Mouse (Mus musculus) retina, postnatal 7 days (tissue): ENCODE measurements around the gene Ptbp1.

Experiments used
- DNase-seq: peaks from one replicate; pipeline ENCODE4 v3.0.0-alpha.2; 2012; ENCODE audit warnings: low read depth, low spot score

Gene Ptbp1

GRCm38 (mm10) chr10:79832786-79833181 is 21.4 kb upstream of the Ptbp1 start:
- DNase-seq = no peak

DNA sequence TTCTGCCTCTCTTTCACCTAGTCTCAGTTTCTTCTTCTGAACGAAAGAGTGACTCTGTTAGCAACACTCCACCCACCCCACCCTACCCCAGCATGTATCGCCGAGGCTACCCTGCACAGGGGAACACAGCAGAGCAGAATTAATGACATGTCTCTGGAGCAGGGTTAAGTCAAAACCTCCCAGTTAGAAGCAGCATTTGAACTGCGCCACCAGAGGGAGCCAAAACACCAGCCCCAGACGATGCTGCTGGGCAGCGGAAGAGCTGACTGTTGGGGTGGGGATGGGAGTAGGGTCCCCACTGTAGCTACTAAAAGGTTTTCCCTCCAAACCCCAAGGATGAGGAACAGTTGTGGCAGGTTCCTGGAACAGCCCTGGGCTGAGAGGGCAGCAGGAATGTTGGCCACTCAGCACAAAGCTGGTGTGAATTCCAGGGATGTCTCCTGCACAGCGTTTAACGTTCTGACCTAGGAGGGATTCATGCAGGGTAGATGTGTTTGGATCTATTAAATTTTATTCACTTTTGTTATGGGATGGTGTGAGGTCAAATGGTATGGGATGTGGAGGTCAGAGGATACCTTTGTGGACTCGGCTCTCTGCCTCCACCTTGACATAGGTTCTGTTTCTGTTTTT is 19.3 kb upstream of the Ptbp1 start:
- DNase-seq = peak; percentile 62

DNA sequence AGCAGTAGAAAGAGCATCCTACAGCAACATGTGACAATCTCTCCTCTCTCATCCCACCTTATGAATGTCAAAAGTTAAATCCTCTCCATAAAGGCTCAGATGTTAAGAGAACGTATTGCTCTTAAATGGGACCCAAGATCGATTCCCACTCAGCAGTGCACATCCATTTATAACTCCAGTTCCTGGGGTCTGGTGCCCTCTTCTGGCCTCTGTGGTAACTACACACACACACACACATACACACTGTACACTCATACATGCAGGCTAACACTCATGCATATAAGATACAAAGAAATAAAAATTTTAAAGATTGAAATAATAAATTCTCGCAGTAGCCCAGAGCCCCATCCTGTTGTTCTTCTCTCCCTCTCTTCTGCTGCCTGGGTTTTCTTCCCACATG is 17.3 kb upstream of the Ptbp1 start:
- DNase-seq = no peak

- DNase-seq = no peak
Observed at GRCm38 (mm10) chr10:79838151-79838550, 16.1 kb upstream of the Ptbp1 start.

GRCm38 (mm10) chr10:79840091-79840490 is 14.1 kb upstream of the Ptbp1 start:
- no peak for DNase-seq

DNA sequence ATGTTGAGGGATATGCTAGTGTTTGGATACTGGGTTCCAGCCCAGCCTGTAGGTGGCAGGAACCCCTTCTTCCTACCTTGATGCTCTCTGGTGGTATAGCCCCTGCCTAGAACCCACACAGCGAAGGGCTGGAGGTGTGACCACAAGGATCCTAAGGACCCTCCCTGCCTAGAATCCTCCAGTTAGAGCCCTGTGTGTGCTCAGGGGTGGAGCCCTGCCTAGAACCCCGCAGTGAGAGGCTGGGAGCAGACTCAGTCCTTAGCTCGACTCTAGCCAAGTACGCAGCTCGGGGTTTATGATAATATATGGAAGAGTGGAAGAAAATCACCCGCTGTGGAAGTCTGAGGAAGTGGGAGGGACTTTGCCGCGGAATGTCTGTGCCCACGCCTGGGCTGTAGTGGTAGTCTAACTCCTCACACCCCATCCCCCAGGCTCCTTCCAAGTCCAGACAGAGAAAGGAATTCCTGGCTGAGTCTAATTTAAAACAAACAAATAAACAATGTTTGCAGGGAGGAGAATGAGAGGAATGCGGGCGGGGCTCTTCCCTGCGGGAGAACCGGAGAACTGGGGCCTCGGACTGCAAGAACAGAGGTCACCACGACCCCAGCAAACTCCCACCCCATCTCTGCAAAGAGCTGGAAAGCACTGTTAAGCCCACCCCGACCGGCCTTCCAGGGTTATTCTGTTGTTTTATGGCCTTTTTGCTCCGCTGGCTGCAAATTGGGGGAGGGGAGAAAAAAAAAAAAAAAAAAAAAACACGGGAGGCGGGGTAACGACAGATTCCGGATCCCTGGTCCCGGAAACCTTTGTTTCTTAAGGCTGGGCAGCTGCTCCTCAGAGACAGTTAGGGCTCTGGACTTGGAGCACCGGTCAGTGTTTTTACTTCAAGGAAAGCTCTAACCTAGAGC is 13.3 kb upstream of the Ptbp1 start:
- DNase-seq = no peak

- no peak for DNase-seq
Observed at GRCm38 (mm10) chr10:79842322-79842721, 11.9 kb upstream of the Ptbp1 start.

DNA sequence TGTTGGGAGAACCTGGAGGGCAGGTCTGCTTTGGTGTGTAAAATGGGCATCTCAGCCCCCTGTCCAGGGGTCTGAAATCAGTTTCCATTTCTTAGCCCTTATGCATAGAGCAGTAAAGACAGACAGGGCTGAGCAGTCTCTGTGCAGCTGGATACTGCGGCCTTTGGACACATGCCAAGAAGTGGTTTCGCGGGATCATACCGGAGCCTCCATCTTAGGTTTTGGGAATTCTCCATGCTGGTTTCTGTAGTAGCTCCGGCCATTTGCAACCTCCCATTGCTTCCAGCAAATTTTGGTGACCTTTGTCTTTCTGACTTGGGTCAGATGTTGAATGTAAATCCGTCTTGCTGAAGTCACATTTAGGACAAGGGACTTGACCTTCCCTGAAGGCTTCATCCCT is 10.8 kb upstream of the Ptbp1 start:
- DNase-seq = no peak

GRCm38 (mm10) chr10:79846553-79846952 is 7.7 kb upstream of the Ptbp1 start:
- no peak for DNase-seq

DNA sequence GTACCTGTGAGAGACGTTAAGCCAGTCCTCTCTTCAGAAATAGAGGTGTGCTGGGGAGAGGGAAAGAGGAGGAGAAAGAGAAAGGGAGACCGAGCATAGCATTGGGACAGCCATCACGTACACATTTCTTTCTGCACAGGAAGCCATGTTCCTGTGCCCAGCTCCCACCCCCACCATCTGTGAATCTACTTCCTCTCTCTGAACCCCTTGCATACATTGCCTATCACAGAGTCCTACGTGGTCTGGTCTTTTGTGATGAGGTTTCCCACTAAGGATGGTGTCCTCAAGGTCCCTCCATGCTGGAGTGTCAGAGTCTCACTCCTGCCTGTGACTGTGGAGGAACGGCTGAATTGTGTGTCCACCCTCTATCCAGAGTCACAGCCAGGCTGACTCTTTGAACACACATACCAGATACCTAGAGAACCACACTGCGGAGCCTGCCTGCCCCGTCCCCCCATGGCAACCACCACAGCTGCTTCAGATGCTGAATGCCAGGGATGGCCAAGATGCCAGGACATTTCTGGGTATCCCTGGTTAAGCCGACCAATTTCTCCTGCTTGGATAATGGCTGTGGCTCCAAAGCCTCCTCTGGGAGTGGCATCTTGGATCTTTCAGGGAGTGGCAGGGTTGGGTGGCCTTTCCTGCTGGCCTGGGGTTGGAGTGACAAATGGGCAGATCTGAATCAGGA is 4.1 kb upstream of the Ptbp1 start:
- DNase-seq = no peak

DNA sequence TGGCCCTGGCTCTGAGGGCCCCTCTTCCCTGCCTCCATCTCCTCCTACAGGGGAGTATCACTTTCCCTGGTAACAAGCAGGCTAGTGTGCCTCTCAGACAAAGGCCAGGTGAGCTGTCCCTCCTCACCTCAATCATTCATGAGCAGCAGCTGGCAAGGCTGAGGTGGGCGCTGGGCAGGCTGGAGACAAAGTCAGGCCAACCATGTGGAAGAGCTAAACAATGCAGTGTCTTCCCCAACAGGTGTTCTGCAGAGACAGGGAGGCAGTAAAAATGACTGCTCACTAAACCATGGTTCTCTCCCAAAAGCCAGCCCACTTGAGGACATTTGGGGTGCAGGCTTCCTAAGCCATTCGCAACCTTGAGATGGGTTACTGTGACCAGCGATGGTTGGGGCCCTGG is 2.6 kb upstream of the Ptbp1 start:
- DNase-seq = no peak

GRCm38 (mm10) chr10:79852107-79852789 is 2.0 kb upstream of the Ptbp1 start:
- DNase-seq = no peak

GRCm38 (mm10) chr10:79852827-79853226 is 1.4 kb upstream of the Ptbp1 start:
- DNase-seq = no peak

DNA sequence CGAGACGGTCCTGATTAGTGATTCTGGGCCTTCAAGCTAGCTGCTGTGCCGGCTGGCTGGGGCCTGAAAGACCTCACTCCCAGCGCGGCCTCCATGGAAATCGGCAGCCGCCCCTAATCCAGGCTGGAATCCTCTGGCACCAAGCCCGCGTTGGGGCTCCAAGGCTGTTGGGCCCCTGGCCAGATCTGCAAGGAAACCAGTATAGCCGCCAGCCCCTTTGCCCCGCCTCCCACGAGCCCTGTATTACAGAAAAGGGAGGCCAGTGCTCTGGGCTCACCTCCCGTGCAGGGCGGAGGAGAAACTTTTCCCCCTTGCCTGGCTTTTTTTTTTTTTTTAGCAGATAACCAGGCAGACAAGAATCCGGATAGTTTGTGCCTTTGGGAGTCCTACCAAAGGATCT is 835 bp upstream of the Ptbp1 start:
- peak; percentile 89 for DNase-seq

DNA sequence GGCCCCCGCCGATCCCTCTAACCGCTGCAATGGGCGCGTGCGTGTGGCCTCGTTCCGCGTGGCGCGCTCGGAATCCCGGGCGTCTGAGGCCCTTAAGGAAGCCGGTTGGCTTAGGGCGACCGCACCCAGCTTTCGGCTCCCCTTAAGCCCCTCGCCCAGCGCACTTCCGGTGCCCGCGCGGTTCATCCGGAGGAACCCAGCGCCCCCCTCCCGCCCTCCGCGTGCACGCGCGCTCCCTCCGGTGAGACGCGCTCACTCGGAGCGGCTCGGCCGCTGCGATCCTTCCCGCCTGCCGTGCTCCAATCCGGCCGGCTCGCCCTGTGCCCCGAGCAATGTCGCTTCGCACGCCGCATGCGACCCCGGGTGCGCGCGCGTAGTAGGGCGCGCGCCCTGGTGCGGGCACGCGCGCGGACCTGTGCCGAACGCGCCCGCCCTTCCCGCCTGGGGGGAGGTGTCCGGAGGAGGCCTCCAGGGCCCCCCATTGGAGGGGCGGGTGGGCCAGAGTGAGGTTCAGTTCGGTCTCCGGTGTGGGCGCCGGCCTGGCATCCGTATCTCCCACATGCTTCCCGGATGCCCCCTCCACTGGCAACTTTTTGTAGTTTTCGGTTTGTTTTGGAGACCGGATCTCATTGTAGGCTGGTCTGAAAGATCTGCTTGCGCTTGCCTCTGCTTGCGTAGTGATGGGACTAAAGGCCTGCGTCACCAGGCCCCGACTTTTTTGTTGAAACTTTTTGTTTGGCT is 744 bp downstream of the Ptbp1 start:
- peak; percentile 71 for DNase-seq

- no peak for DNase-seq
Observed at GRCm38 (mm10) chr10:79855558-79856184, 1.4 kb downstream of the Ptbp1 start.

GRCm38 (mm10) chr10:79856280-79856679 is 2.1 kb downstream of the Ptbp1 start:
- no peak for DNase-seq

- DNase-seq = no peak
Observed at GRCm38 (mm10) chr10:79856704-79857451, 2.7 kb downstream of the Ptbp1 start.

GRCm38 (mm10) chr10:79857452-79857811 is 3.2 kb downstream of the Ptbp1 start:
- DNase-seq = no peak

GRCm38 (mm10) chr10:79857894-79858293 is 3.7 kb downstream of the Ptbp1 start:
- DNase-seq = no peak
